Mouse (Mus musculus): ENCODE results near the gene Txk. TPM values are rescaled to one million over a fixed set of nuclear protein-coding genes. Genes with fewer than 3 reads are reported as not detected.

Txk gene
- total RNA-seq, 1 experiment: 0.09 TPM

GRCm38 (mm10) chr5:72763546-72763945 is 11.0 kb upstream of the Txk start:
- Histone ChIP-seq H3K4me1 (ENCODE audit: control insufficient read depth in 2 of 2, insufficient read depth in 2 of 2, low read length in 2 of 2, poor library complexity in 1 of 2) (no peaks in the 10 kb centered on the region), H3K9ac (ENCODE audit: insufficient read depth, low read depth, low read length, poor library complexity, severe bottlenecking) (no peak overlapping the region), H3K9me3 (ENCODE audit: control insufficient read depth, insufficient read depth, low read depth, low read length) (no peaks in the 10 kb centered on the region), H3K4me3 (ENCODE audit: insufficient read depth in 1 of 2, low read depth in 1 of 2, low read length in 2 of 2, poor library complexity in 1 of 2, severe bottlenecking in 1 of 2) (no peak overlapping the region), H3K36me3 (ENCODE audit: control insufficient read depth, insufficient read depth, low read length, poor library complexity, severe bottlenecking) (no peaks in the 10 kb centered on the region; the same call in 1 of the 2 replicates), H3K27ac (ENCODE audit: insufficient read depth, low read depth, low read length, poor library complexity, severe bottlenecking) (no peak overlapping the region)
- DNase-seq (ENCODE audit: low read depth, low spot score): no peak
- TF ChIP-seq HCFC1 (IDR thresholded peaks at IDR 0.05; ENCODE audit: borderline replicate concordance, insufficient read depth, low read length) (no peak), CHD2 (IDR thresholded peaks at IDR 0.05; ENCODE audit: low read depth, low read length) (no peak), ZC3H11A (IDR thresholded peaks at IDR 0.05; ENCODE audit: borderline replicate concordance, low read depth, low read length) (no peak), ZNF384 (IDR thresholded peaks at IDR 0.05; ENCODE audit: low read depth, low read length) (no peak), MAFK (IDR thresholded peaks at IDR 0.05; ENCODE audit: insufficient read depth, low read depth, low read length) (no peak)
- in situ Hi-C loops (cut with MboI; ENCODE audit: low sequenced_read_pairs in 2 of 2, unreplicated experiment in 2 of 2): no loop called here

GRCm38 (mm10) chr5:72763025-72763424 is 10.4 kb upstream of the Txk start:
- H3K36me3 ChIP-seq (ENCODE audit: control insufficient read depth, insufficient read depth, low read length, poor library complexity, severe bottlenecking): no peaks in the 10 kb centered on the region; the same call in 1 of the 2 replicates
- in situ Hi-C loops (cut with MboI; ENCODE audit: low sequenced_read_pairs in 2 of 2, unreplicated experiment in 2 of 2): no loop called here
- DNase-seq (ENCODE audit: low read depth, low spot score): no peak
- no peaks in the 10 kb centered on the region for H3K4me1 ChIP-seq (ENCODE audit: control insufficient read depth in 2 of 2, insufficient read depth in 2 of 2, low read length in 2 of 2, poor library complexity in 1 of 2)
- no peak overlapping the region for H3K9ac ChIP-seq (ENCODE audit: insufficient read depth, low read depth, low read length, poor library complexity, severe bottlenecking)
- no peak overlapping the region for H3K4me3 ChIP-seq (ENCODE audit: insufficient read depth in 1 of 2, low read depth in 1 of 2, low read length in 2 of 2, poor library complexity in 1 of 2, severe bottlenecking in 1 of 2)
- no peaks in the 10 kb centered on the region for H3K9me3 ChIP-seq (ENCODE audit: control insufficient read depth, insufficient read depth, low read depth, low read length)
- no peak for TF ChIP-seq HCFC1 (IDR thresholded peaks at IDR 0.05; ENCODE audit: borderline replicate concordance, insufficient read depth, low read length)
- no peak for TF ChIP-seq ZNF384 (IDR thresholded peaks at IDR 0.05; ENCODE audit: low read depth, low read length)
- TF ChIP-seq ZC3H11A (IDR thresholded peaks at IDR 0.05; ENCODE audit: borderline replicate concordance, low read depth, low read length): no peak
- TF ChIP-seq CHD2 (IDR thresholded peaks at IDR 0.05; ENCODE audit: low read depth, low read length): no peak
- no peak for TF ChIP-seq MAFK (IDR thresholded peaks at IDR 0.05; ENCODE audit: insufficient read depth, low read depth, low read length)
- no peak overlapping the region for H3K27ac ChIP-seq (ENCODE audit: insufficient read depth, low read depth, low read length, poor library complexity, severe bottlenecking)

- in situ Hi-C loops (cut with MboI; ENCODE audit: low sequenced_read_pairs in 2 of 2, unreplicated experiment in 2 of 2): no loop called here
Measured at GRCm38 (mm10) chr5:72761758-72762157, 9.2 kb upstream of the Txk start.

GRCm38 (mm10) chr5:72761237-72761636 is 8.7 kb upstream of the Txk start:
- TF ChIP-seq CHD2 (IDR thresholded peaks at IDR 0.05; ENCODE audit: low read depth, low read length) (no peak), MAFK (IDR thresholded peaks at IDR 0.05; ENCODE audit: insufficient read depth, low read depth, low read length) (no peak), ZNF384 (IDR thresholded peaks at IDR 0.05; ENCODE audit: low read depth, low read length) (no peak), HCFC1 (IDR thresholded peaks at IDR 0.05; ENCODE audit: borderline replicate concordance, insufficient read depth, low read length) (no peak), ZC3H11A (IDR thresholded peaks at IDR 0.05; ENCODE audit: borderline replicate concordance, low read depth, low read length) (no peak)
- in situ Hi-C loops (cut with MboI; ENCODE audit: low sequenced_read_pairs in 2 of 2, unreplicated experiment in 2 of 2): no loop called here
- no peaks in the 10 kb centered on the region for H3K9me3 ChIP-seq (ENCODE audit: control insufficient read depth, insufficient read depth, low read depth, low read length)

More at GRCm38 (mm10) chr5:72761758-72762157, 9.2 kb upstream of the Txk start:
- DNase-seq (ENCODE audit: low read depth, low spot score): no peak
- TF ChIP-seq HCFC1 (IDR thresholded peaks at IDR 0.05; ENCODE audit: borderline replicate concordance, insufficient read depth, low read length): no peak
- no peak for TF ChIP-seq CHD2 (IDR thresholded peaks at IDR 0.05; ENCODE audit: low read depth, low read length)
- no peak for TF ChIP-seq ZNF384 (IDR thresholded peaks at IDR 0.05; ENCODE audit: low read depth, low read length)
- TF ChIP-seq ZC3H11A (IDR thresholded peaks at IDR 0.05; ENCODE audit: borderline replicate concordance, low read depth, low read length): no peak
- no peak for TF ChIP-seq MAFK (IDR thresholded peaks at IDR 0.05; ENCODE audit: insufficient read depth, low read depth, low read length)
- no peak overlapping the region for H3K9ac ChIP-seq (ENCODE audit: insufficient read depth, low read depth, low read length, poor library complexity, severe bottlenecking)
- H3K36me3 ChIP-seq (ENCODE audit: control insufficient read depth, insufficient read depth, low read length, poor library complexity, severe bottlenecking): no peaks in the 10 kb centered on the region; the same call in 1 of the 2 replicates
- H3K4me1 ChIP-seq (ENCODE audit: control insufficient read depth in 2 of 2, insufficient read depth in 2 of 2, low read length in 2 of 2, poor library complexity in 1 of 2): no peaks in the 10 kb centered on the region
- no peak overlapping the region for H3K4me3 ChIP-seq (ENCODE audit: insufficient read depth in 1 of 2, low read depth in 1 of 2, low read length in 2 of 2, poor library complexity in 1 of 2, severe bottlenecking in 1 of 2)
- no peak overlapping the region for H3K27ac ChIP-seq (ENCODE audit: insufficient read depth, low read depth, low read length, poor library complexity, severe bottlenecking)
- H3K9me3 ChIP-seq (ENCODE audit: control insufficient read depth, insufficient read depth, low read depth, low read length): no peaks in the 10 kb centered on the region

More at GRCm38 (mm10) chr5:72761237-72761636, 8.7 kb upstream of the Txk start:
- Histone ChIP-seq H3K9ac (ENCODE audit: insufficient read depth, low read depth, low read length, poor library complexity, severe bottlenecking) (no peak overlapping the region), H3K27ac (ENCODE audit: insufficient read depth, low read depth, low read length, poor library complexity, severe bottlenecking) (no peak overlapping the region), H3K4me1 (ENCODE audit: control insufficient read depth in 2 of 2, insufficient read depth in 2 of 2, low read length in 2 of 2, poor library complexity in 1 of 2) (no peaks in the 10 kb centered on the region), H3K36me3 (ENCODE audit: control insufficient read depth, insufficient read depth, low read length, poor library complexity, severe bottlenecking) (no peaks in the 10 kb centered on the region; the same call in 1 of the 2 replicates), H3K4me3 (ENCODE audit: insufficient read depth in 1 of 2, low read depth in 1 of 2, low read length in 2 of 2, poor library complexity in 1 of 2, severe bottlenecking in 1 of 2) (no peak overlapping the region)
- no peak for DNase-seq (ENCODE audit: low read depth, low spot score)
